Mouse (Mus musculus) midbrain, embryonic 14.5 days (tissue): Measurements from ENCODE around the gene Hspb9. TPM values are rescaled to one million over a fixed set of nuclear protein-coding genes. Genes with fewer than 3 reads are reported as not detected.

Experiments
- ATAC-seq: fragments of 200-750 bp; cut with Nextera tagmentation; 2 replicates; pipeline ENCODE4 v1.8.0; 2017; ENCODE audit warnings: moderate number of reproducible peaks, moderate library complexity; ENCODE audit not compliant: low FRiP score, low TSS enrichment
- DNase-seq: peaks from one replicate; pipeline ENCODE4 v3.0.0-alpha.2; 2015
- H3K27ac ChIP-seq: fragments of 300-500 bp; sonication (generic); replicated peaks from 2 replicates; pipeline ENCODE4 v1.5.1; 2014; ENCODE audit warnings: mild to moderate bottlenecking, low read depth, low read length, moderate library complexity
- H3K27me3 ChIP-seq: fragments of 300-500 bp; sonication (generic); 2 replicates; pipeline ENCODE4 v1.6.1; 2014; ENCODE audit warnings: low read length, control low read depth, mixed read lengths; ENCODE audit not compliant: control insufficient read depth, insufficient read depth
- H3K36me3 ChIP-seq: fragments of 300-500 bp; sonication (generic); 2 replicates; pipeline ENCODE4 v1.6.1; 2014; ENCODE audit warnings: low read length, control low read depth; ENCODE audit not compliant: control insufficient read depth, insufficient read depth
- H3K4me1 ChIP-seq: fragments of 300-500 bp; sonication (generic); 2 replicates; pipeline ENCODE4 v1.6.1; 2014; ENCODE audit warnings: mild to moderate bottlenecking, antibody characterized with exemption, low read length, control low read depth; ENCODE audit not compliant: control insufficient read depth, insufficient read depth
- H3K4me2 ChIP-seq: fragments of 300-500 bp; sonication (generic); 2 replicates; pipeline ENCODE4 v1.6.1; 2014; ENCODE audit warnings: mild to moderate bottlenecking, low read length, moderate library complexity
- H3K4me3 ChIP-seq: fragments of 300-500 bp; sonication (generic); replicated peaks from 2 replicates; pipeline ENCODE4 v1.5.1; 2014; ENCODE audit warnings: low read depth, low read length
- H3K9ac ChIP-seq: fragments of 300-500 bp; sonication (generic); replicated peaks from 2 replicates; pipeline ENCODE4 v1.6.1; 2014; ENCODE audit warnings: mild to moderate bottlenecking, low read length, moderate library complexity
- H3K9me3 ChIP-seq: fragments of 300-500 bp; sonication (generic); 2 replicates; pipeline ENCODE4 v1.6.1; 2016; ENCODE audit warnings: low read length, control low read depth, mixed read lengths; ENCODE audit not compliant: control insufficient read depth
- WGBS: fragments of 180-500 bp; shearing (Covaris S2); extraction: QIAGEN DNeasy Blood & Tissue Kit; methylation state at CpG from one replicate; pipeline ENCODE4 v1.1.7; 2014; 5-methylcytosine and 5-hydroxymethylcytosine counted together
- polyA plus RNA-seq: library from polyadenylated mRNA; unstranded; fragments of >200 nt; fragmentation: Nextera tagmentation; extraction: Ambion mirVana; gene quantifications from 2 replicates; pipeline ENCODE4 v1.2.1, GENCODE M21; 2014

The Hspb9 gene
- polyA plus RNA-seq, result 0.70 TPM in 1 of 2 replicates, not detected in the other

DNA sequence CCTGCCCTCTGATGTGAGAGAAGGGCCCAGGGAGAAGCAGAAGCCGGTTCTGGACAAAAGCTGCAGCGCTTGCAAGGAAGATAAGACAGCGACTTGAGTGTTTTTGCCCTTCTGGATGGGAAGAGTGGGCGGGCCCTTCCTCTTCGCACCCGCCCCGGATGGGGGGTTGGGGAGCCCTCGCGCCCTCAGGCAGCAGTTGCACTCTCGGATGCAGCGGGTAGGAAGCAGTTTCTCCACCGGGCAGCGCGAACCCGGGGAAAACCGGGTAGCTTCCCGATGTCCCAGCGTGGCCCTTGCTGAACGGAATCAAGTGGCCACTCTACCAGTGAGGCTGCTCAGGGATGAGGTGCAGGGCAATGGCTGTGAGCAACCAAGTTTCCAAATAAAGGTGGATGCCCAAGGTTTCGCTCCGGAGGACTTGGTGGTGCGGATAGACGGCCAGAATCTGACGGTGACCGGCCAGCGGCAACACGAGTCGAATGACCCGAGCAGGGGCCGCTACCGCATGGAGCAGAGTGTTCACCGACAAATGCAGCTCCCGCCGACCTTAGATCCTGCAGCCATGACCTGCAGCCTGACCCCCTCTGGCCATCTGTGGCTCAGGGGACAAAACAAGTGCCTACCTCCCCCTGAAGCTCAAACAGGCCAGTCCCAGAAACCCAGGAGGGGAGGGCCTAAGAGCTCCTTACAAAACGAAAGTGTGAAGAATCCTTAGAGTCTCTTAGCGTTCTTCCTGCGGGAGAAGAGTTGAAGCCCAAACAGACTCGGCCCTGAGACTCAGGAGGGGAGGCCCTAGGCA is at the start of gene Hspb9:
Gene Hspb9 (plus strand): TSS at position 116 of the 799 bp plus-strand sequence.
- no peaks in the 10 kb centered on the region for H3K27me3 ChIP-seq

DNA sequence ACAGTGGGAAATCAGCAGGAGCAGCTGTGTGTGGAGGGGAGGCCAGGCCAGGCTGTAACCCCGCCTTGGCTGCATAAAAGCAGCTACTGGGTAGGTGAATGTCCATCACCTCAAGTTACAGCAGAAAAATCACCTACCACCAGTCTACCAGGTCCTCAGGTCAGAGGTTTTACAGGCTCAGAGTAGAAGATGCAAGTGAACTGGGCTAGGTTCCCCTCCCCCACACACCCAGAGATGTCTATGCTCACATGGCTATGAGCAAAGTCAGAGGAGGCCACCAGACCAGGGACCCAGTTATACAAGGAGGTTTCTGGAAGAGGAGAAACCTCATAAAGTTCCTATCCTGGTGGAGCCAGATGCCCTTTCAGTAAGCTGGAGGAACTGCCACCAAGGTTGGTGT is 42.6 kb upstream of the Hspb9 start:
- DNase-seq, result no peak

More for the DNA sequence above, at the start of gene Hspb9:
- H3K36me3 ChIP-seq, result peaks cover 45% of the 10 kb centered on the region
- ATAC-seq (no peak), DNase-seq (peak; percentile 53)
- no peak within 1 kb of the TSS for H3K4me3 ChIP-seq
- no peak within 1 kb of the TSS; the same call in 1 of the 2 replicates for H3K9ac ChIP-seq
- 8% methylated on average over 38 of the region's 38 CpGs for WGBS
- no peaks in the 10 kb centered on the region for H3K9me3 ChIP-seq
- peak within 1 kb of the TSS; percentile 64 for H3K4me2 ChIP-seq
- H3K27ac ChIP-seq, result no peak within 1 kb of the TSS
- peaks cover 18% of the 10 kb centered on the region for H3K4me1 ChIP-seq

DNA sequence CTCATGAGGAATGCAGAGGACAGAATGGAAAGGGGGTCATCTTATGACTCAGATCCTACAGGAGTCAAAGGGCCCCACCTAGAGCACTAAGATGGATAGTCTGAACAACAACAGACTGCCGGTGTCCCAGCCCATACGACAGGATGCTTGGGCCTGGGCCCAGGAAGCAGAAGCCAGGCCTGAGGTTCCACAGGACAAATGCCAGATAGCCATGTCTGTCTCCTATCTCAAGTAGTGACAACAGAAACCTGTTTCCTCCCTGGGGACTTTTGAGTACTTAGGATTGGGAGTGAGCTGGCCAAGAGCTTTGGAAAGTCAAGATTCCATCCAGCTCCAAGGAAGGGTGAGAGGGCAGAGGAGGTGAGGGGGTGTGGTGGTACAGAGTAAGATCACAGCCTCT is 41.7 kb upstream of the Hspb9 start:
- no peak overlapping the region for H3K27ac ChIP-seq
- no peak for DNase-seq
- no peaks in the 10 kb centered on the region for H3K36me3 ChIP-seq
- peaks cover 5% of the 10 kb centered on the region; the same call in 1 of the 2 replicates for H3K4me1 ChIP-seq
- no peaks in the 10 kb centered on the region for H3K27me3 ChIP-seq
- no peak overlapping the region for H3K4me3 ChIP-seq
- no peak for ATAC-seq
- H3K9ac ChIP-seq, result no peak overlapping the region
- WGBS, result 88% methylated on average over 2 of the region's 2 CpGs
- H3K9me3 ChIP-seq, result no peaks in the 10 kb centered on the region
- no peak overlapping the region for H3K4me2 ChIP-seq

More for the DNA sequence above, 42.6 kb upstream of the Hspb9 start:
- peaks cover 5% of the 10 kb centered on the region; the same call in 1 of the 2 replicates for H3K4me1 ChIP-seq
- 74% methylated on average over 1 of the region's 1 CpGs for WGBS
- no peaks in the 10 kb centered on the region for H3K36me3 ChIP-seq
- H3K27ac ChIP-seq, result no peak overlapping the region
- no peaks in the 10 kb centered on the region for H3K9me3 ChIP-seq
- no peak for ATAC-seq
- H3K4me3 ChIP-seq, result no peak overlapping the region
- no peak overlapping the region for H3K4me2 ChIP-seq
- no peaks in the 10 kb centered on the region for H3K27me3 ChIP-seq
- no peak overlapping the region for H3K9ac ChIP-seq

DNA sequence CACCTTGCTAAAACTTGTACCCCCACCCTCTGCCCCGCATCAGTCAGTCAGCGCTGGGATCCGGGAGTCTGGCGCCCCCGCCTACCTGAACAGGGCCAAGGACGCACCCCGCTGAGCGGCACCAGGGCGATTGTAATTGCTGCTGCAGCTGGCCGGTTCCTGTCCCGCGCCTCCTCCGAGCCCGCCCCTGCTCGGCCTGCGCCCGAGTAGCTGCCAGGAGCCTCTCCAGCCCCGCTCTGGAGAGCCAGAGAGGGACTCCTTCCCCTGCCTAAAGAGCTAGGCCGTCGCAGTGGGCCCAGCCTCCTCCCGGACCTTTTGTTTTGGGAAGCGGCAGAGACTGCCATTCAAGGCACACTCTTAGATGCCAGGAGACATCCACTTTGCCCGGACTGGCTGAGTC is 40.5 kb upstream of the Hspb9 start:
- H3K27me3 ChIP-seq, result no peaks in the 10 kb centered on the region
- no peaks in the 10 kb centered on the region for H3K9me3 ChIP-seq
- DNase-seq (peak; percentile 44), ATAC-seq (no peak)
- no peak overlapping the region for H3K27ac ChIP-seq
- peaks cover 5% of the 10 kb centered on the region; the same call in 1 of the 2 replicates for H3K4me1 ChIP-seq
- no peaks in the 10 kb centered on the region for H3K36me3 ChIP-seq
- WGBS, result under 1% methylated on average over 23 of the region's 23 CpGs
- peak overlapping the region; percentile 31 for H3K4me2 ChIP-seq
- peak overlapping the region; percentile 42; the same call in 1 of the 2 replicates for H3K9ac ChIP-seq
- H3K4me3 ChIP-seq, result no peak overlapping the region

DNA sequence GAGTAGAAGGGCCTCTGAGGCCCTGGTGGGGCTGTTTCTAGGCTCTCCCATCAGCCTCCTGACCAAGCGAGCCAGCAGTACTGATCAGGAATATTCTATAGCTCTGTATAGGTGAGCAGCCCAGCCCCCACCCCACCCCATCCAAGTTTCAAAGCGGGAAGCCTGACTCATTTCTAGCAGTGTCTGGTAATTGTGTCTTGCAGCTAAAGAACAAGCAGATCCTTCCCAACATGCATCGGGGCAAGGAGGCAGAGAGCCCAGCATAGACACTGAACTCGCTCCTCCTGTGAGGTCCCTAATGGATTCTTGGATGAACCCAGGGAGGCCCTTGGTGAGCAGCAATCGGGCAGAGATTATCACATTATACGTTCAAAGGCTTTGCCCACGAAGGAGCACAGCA is 35.8 kb upstream of the Hspb9 start:
- no peaks in the 10 kb centered on the region for H3K27me3 ChIP-seq
- ATAC-seq (no peak), DNase-seq (no peak)
- no peak overlapping the region for H3K9ac ChIP-seq
- H3K36me3 ChIP-seq, result no peaks in the 10 kb centered on the region
- H3K4me2 ChIP-seq, result no peak overlapping the region
- peaks cover 5% of the 10 kb centered on the region; the same call in 1 of the 2 replicates for H3K4me1 ChIP-seq
- no peak overlapping the region for H3K27ac ChIP-seq
- H3K4me3 ChIP-seq, result no peak overlapping the region
- no peaks in the 10 kb centered on the region for H3K9me3 ChIP-seq
- WGBS, result 55% methylated on average over 7 of the region's 7 CpGs

DNA sequence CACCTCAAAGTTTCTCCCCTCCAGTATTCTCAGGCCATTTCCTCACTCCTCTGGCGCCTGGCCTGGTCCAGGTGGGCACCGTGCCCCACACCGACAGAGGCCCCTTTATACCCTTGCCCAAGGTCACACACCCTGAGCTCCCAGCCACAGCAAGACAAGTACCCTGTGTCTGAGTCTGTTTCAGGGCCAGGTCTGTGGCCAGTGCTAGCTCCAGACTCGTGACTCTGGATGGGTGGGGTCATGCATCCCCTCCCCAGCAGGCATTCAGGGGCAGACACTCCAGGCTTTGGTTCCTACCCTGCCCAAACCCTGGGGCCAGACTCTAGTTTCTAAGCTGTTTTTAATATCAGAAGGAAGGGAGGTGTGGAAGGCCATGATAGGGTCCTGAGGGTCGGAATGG is 31.8 kb upstream of the Hspb9 start:
- WGBS, result 82% methylated on average over 5 of the region's 5 CpGs
- ATAC-seq (no peak), DNase-seq (no peak)
- Histone ChIP-seq H3K9ac (no peak overlapping the region), H3K27me3 (no peaks in the 10 kb centered on the region), H3K9me3 (no peaks in the 10 kb centered on the region), H3K36me3 (no peaks in the 10 kb centered on the region), H3K4me2 (no peak overlapping the region), H3K4me1 (no peaks in the 10 kb centered on the region), H3K27ac (no peak overlapping the region), H3K4me3 (no peak overlapping the region)

DNA sequence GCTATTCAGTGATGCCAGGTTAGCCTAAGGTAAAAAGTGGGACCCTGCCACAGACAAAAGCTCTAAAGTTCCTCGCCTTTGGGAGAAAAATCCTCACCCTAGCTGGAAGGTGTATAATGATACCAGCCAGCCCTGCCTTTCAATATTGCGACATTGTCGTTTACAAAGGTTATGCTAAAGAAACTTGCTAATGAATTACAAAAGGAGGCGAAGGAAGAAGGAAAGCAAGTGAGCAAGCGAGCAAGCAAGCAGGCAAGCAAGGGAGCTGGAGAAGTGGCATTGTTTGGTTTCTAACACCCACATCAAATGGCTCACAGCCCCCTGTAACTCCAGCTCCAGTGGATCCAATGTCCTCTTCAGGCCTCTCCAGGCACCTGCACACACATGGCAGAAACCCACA is 31.1 kb upstream of the Hspb9 start:
- Histone ChIP-seq H3K4me3 (no peak overlapping the region), H3K4me1 (no peaks in the 10 kb centered on the region), H3K36me3 (no peaks in the 10 kb centered on the region), H3K27ac (no peak overlapping the region), H3K4me2 (no peak overlapping the region), H3K27me3 (no peaks in the 10 kb centered on the region), H3K9ac (no peak overlapping the region), H3K9me3 (no peaks in the 10 kb centered on the region)
- 81% methylated on average over 5 of the region's 5 CpGs for WGBS
- ATAC-seq, result no peak
- no peak for DNase-seq

DNA sequence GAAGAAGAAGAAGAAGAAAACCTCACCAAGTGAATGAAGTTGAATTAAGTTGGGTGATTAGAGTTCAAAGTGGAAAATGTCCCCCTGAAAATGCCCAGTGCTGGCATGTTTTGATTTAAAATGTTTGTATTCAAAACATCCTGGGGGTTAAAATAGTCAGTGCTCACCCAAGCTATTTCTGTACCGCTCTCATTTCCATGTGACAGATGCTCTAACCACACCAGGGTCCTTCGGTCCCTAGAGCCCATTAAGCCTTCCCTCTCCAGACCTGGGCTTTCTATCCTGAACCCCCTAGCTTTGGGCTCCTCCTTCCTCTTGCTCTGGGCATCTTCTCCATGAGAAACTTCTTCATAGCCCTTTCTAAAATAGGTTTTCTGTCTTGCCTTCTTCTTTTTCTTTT is 29.6 kb upstream of the Hspb9 start:
- H3K4me3 ChIP-seq, result no peak overlapping the region
- DNase-seq (no peak), ATAC-seq (no peak)
- H3K27me3 ChIP-seq, result no peaks in the 10 kb centered on the region
- H3K36me3 ChIP-seq, result no peaks in the 10 kb centered on the region
- no peak overlapping the region for H3K4me2 ChIP-seq
- H3K4me1 ChIP-seq, result no peaks in the 10 kb centered on the region
- H3K9ac ChIP-seq, result no peak overlapping the region
- H3K27ac ChIP-seq, result no peak overlapping the region
- WGBS, result 82% methylated on average over 2 of the region's 2 CpGs
- no peaks in the 10 kb centered on the region for H3K9me3 ChIP-seq

DNA sequence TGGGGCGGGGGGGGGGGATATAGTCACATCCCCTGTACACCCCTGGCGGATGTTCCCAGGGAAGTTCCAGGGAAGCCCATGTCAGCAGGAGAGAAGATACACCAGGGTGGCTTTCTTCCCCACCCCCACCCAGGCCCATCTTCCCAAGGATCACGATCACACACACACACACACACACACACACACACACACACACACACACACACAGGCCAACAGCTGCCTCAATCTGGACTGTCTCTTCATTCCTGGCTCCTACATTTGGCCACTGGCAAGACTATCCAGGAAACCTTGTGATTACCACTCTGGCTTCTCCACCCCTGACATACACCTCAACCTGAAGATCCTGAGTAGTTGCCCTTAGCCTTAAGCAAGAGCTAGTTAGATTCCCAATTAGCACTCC is 28.3 kb upstream of the Hspb9 start:
- no peaks in the 10 kb centered on the region for H3K27me3 ChIP-seq
- H3K27ac ChIP-seq, result no peak overlapping the region
- no peaks in the 10 kb centered on the region for H3K36me3 ChIP-seq
- 90% methylated on average over 3 of the region's 3 CpGs for WGBS
- H3K9me3 ChIP-seq, result no peaks in the 10 kb centered on the region
- no peak overlapping the region for H3K4me2 ChIP-seq
- no peak for DNase-seq
- no peak overlapping the region for H3K4me3 ChIP-seq
- no peaks in the 10 kb centered on the region for H3K4me1 ChIP-seq
- H3K9ac ChIP-seq, result no peak overlapping the region
- no peak for ATAC-seq
